Mouse (Mus musculus): ENCODE measurements around the gene Slc45a1. TPM values are rescaled to one million over a fixed set of nuclear protein-coding genes. Genes with fewer than 3 reads are reported as not detected.

The Slc45a1 gene
- polyA plus RNA-seq, 1 experiment from 2014 or later = not detected

GRCm38 (mm10) chr4:150680373-150680772 is 28.4 kb upstream of the Slc45a1 start:
- ATAC-seq (ENCODE audit: low read depth) = no peak
- 33% methylated on average over 5 of the region's 5 CpGs for WGBS (ENCODE audit: insufficient replicate concordance)

DNA sequence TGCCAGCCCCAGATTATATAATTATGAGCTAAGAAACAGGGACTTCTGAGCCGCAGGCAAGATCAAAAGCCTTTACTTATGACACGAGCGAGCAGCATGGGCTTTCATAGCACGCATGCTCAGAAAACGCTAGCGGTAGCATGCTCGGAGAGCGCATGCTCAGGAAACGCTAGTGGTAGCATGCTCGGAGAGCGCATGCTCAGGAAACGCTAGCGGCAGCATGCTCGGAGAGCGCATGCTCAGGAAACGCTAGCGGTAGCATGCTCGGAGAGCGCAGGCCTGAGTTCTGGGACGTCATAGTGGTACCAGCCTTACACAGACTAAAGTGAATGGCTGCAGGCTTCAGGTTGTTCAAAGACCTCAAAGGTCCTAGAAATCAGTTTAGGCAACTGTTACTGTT is 26.8 kb upstream of the Slc45a1 start:
- Histone ChIP-seq H3K9ac (no peak overlapping the region), H3K4me1 (replicated peaks) (no peaks in the 10 kb centered on the region), H3K9me3 (replicated peaks) (no peaks in the 10 kb centered on the region), H3K36me3 (no peaks in the 10 kb centered on the region), H3K4me3 (replicated peaks) (no peak overlapping the region), H3K27ac (no peak overlapping the region), H3K4me2 (no peak overlapping the region), H3K27me3 (no peaks in the 10 kb centered on the region)
- WGBS (ENCODE audit: insufficient replicate concordance) = 90% methylated on average over 20 of the region's 20 CpGs
- no peak for ATAC-seq (ENCODE audit: low read depth)
- no peak for DNase-seq

More at GRCm38 (mm10) chr4:150680373-150680772, 28.4 kb upstream of the Slc45a1 start:
- Histone ChIP-seq H3K27me3 (no peaks in the 10 kb centered on the region), H3K27ac (no peak overlapping the region), H3K4me3 (replicated peaks) (no peak overlapping the region), H3K4me2 (no peak overlapping the region), H3K9ac (no peak overlapping the region), H3K4me1 (replicated peaks) (peaks cover 9% of the 10 kb centered on the region), H3K9me3 (replicated peaks) (no peaks in the 10 kb centered on the region), H3K36me3 (no peaks in the 10 kb centered on the region)
- no peak for DNase-seq

GRCm38 (mm10) chr4:150677846-150678224 is 25.9 kb upstream of the Slc45a1 start:
- Histone ChIP-seq H3K4me1 (replicated peaks) (no peaks in the 10 kb centered on the region), H3K9ac (no peak overlapping the region), H3K27me3 (no peaks in the 10 kb centered on the region), H3K27ac (no peak overlapping the region), H3K36me3 (no peaks in the 10 kb centered on the region), H3K4me2 (no peak overlapping the region), H3K4me3 (replicated peaks) (no peak overlapping the region), H3K9me3 (replicated peaks) (no peaks in the 10 kb centered on the region)
- no peak for ATAC-seq (ENCODE audit: low read depth)
- DNase-seq = no peak
- WGBS (ENCODE audit: insufficient replicate concordance) = 34% methylated on average over 4 of the region's 4 CpGs

DNA sequence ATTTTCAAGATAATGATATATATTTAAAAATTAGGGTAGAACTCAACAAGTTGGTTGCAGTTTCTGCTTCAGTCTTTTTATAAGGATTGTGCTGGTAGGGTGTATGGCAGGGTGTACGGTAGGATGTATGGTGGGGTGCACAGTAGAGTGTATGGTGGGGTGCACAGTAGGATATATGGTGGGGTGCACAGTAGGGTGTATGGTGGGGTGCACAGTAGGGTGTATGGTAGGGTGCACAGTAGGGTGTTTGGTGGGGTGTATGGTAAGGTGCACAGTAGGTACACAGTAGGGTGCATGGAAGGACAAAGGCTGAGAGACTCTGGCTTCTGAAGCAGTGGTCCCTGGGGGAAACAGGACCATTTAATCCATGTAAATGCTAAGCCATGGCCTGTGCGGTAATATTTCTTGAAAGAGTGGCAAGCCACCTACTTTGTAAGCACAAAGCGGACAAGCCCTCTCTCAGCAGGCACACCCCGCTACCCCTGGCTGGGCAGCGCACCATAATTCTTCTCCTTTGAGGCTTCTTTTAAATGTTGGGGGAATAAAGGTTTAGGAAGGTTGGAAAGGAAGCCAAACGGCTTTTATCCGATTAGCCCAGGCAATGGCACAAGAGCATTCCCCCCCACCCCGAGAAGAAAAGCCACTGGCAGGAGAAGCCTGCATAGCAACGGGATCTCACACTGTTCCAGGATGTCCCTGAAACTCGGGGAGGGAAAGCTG is 25.3 kb upstream of the Slc45a1 start:
- no peaks in the 10 kb centered on the region for H3K36me3 ChIP-seq
- no peak overlapping the region for H3K4me3 ChIP-seq (replicated peaks)
- H3K9me3 ChIP-seq (replicated peaks) = no peaks in the 10 kb centered on the region
- no peak overlapping the region for H3K9ac ChIP-seq
- no peak for DNase-seq
- WGBS (ENCODE audit: insufficient replicate concordance) = 40% methylated on average over 10 of the region's 10 CpGs
- H3K4me1 ChIP-seq (replicated peaks) = no peaks in the 10 kb centered on the region
- no peak overlapping the region for H3K4me2 ChIP-seq
- H3K27me3 ChIP-seq = no peaks in the 10 kb centered on the region
- ATAC-seq (ENCODE audit: low read depth) = no peak
- H3K27ac ChIP-seq = no peak overlapping the region

- Histone ChIP-seq H3K4me1 (replicated peaks) (no peaks in the 10 kb centered on the region), H3K36me3 (no peaks in the 10 kb centered on the region), H3K9ac (no peak overlapping the region), H3K9me3 (replicated peaks) (no peaks in the 10 kb centered on the region), H3K27ac (no peak overlapping the region), H3K4me2 (no peak overlapping the region), H3K27me3 (no peaks in the 10 kb centered on the region), H3K4me3 (replicated peaks) (no peak overlapping the region)
- 77% methylated on average over 13 of the region's 13 CpGs for WGBS (ENCODE audit: insufficient replicate concordance)
- DNase-seq = no peak
- no peak for ATAC-seq (ENCODE audit: low read depth)
Measured at GRCm38 (mm10) chr4:150676029-150676428, 24.1 kb upstream of the Slc45a1 start.

DNA sequence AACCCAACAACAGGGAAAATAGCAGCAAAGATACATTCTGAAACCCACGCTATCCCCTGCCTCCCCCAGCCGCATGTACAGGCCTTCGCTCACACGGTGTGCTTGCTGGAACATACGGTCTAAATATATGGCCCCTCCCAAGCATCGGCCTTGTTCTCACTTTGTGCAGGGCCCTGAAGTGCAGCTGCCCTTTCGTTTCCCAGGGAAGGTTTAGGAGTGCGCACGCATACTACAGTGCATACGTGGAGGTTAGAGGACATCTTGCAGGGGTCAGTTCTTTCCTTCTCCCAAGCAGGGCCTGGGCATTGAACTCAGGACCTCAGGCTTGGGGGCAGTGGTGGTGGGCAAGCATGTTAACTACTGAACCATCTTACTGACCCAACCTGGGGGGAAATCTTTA is 23.3 kb upstream of the Slc45a1 start:
- Histone ChIP-seq H3K36me3 (no peaks in the 10 kb centered on the region), H3K27ac (no peak overlapping the region), H3K4me3 (replicated peaks) (no peak overlapping the region), H3K9ac (no peak overlapping the region), H3K9me3 (replicated peaks) (no peaks in the 10 kb centered on the region), H3K4me1 (replicated peaks) (no peaks in the 10 kb centered on the region), H3K27me3 (no peaks in the 10 kb centered on the region), H3K4me2 (no peak overlapping the region)
- 81% methylated on average over 10 of the region's 10 CpGs for WGBS (ENCODE audit: insufficient replicate concordance)
- DNase-seq = no peak
- ATAC-seq (ENCODE audit: low read depth) = no peak

- ATAC-seq (ENCODE audit: low read depth) (no peak), DNase-seq (no peak)
- peaks cover 18% of the 10 kb centered on the region for H3K27me3 ChIP-seq
- H3K4me3 ChIP-seq (replicated peaks) = no peak overlapping the region
- no peak overlapping the region for H3K4me2 ChIP-seq
- no peaks in the 10 kb centered on the region for H3K36me3 ChIP-seq
- H3K9ac ChIP-seq = no peak overlapping the region
- WGBS (ENCODE audit: insufficient replicate concordance) = 70% methylated on average over 10 of the region's 10 CpGs
- peaks cover 15% of the 10 kb centered on the region for H3K4me1 ChIP-seq (replicated peaks)
- H3K27ac ChIP-seq = no peak overlapping the region
- H3K9me3 ChIP-seq (replicated peaks) = no peaks in the 10 kb centered on the region
Measured at GRCm38 (mm10) chr4:150665806-150666205, 13.8 kb upstream of the Slc45a1 start.

GRCm38 (mm10) chr4:150664726-150665125 is 12.8 kb upstream of the Slc45a1 start:
- H3K4me3 ChIP-seq (replicated peaks) = no peak overlapping the region
- H3K27ac ChIP-seq = no peak overlapping the region
- H3K9me3 ChIP-seq (replicated peaks) = no peaks in the 10 kb centered on the region
- WGBS (ENCODE audit: insufficient replicate concordance) = 51% methylated on average over 7 of the region's 7 CpGs
- DNase-seq (no peak), ATAC-seq (ENCODE audit: low read depth) (peak; percentile 14; the same call in 1 of the 2 replicates)
- no peak overlapping the region for H3K4me2 ChIP-seq
- no peak overlapping the region for H3K9ac ChIP-seq
- H3K27me3 ChIP-seq = peaks cover 22% of the 10 kb centered on the region
- H3K36me3 ChIP-seq = no peaks in the 10 kb centered on the region
- H3K4me1 ChIP-seq (replicated peaks) = peaks cover 15% of the 10 kb centered on the region

DNA sequence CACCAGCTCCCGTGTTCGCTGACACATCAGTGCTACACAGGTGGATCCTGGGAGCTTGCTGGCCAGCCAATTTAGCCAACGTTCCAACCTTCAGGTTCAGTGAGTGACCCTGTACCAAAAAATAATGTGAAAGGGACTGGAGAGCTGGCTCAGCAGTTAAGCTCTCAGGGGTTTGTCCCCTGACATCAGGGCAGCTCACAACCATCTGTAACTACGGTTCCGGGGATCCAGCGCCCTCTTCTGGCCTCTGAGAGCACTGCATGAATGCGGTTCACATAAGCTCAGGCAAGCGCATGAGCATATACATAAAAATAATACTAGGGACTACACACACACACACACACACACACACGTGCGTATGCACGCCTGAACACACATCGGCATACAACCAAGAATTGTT is 11.2 kb upstream of the Slc45a1 start:
- WGBS (ENCODE audit: insufficient replicate concordance) = 47% methylated on average over 12 of the region's 12 CpGs
- Histone ChIP-seq H3K4me2 (no peak overlapping the region), H3K9me3 (replicated peaks) (no peaks in the 10 kb centered on the region), H3K9ac (no peak overlapping the region), H3K27ac (no peak overlapping the region), H3K4me3 (replicated peaks) (no peak overlapping the region), H3K27me3 (peaks cover 22% of the 10 kb centered on the region), H3K4me1 (replicated peaks) (peaks cover 15% of the 10 kb centered on the region), H3K36me3 (no peaks in the 10 kb centered on the region)
- ATAC-seq (ENCODE audit: low read depth) (0 out of 2 replicates have a peak, but pooled peaks have one; percentile 6), DNase-seq (no peak)

DNA sequence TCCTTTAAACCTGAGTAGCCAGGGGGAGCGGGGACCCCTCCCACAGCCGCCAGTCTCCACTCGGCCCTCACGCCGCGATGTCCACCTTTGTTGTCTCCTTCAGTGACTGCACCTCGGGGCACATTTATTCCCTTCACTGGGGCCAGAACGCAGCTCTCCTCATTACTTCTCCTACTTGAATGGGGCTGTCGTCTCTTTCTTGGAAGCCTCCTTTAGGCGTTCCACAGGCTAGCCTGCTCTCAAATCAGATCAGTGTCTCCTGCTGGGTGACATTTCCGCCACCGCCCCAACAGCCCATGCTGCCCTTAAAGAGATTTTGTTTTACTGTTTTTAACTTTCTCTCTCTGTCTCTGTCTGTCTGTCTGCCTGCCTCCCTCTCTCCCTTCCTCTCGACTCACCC is 9.9 kb upstream of the Slc45a1 start:
- H3K27ac ChIP-seq = no peak overlapping the region
- DNase-seq = no peak
- 11% methylated on average over 13 of the region's 13 CpGs for WGBS (ENCODE audit: insufficient replicate concordance)

DNA sequence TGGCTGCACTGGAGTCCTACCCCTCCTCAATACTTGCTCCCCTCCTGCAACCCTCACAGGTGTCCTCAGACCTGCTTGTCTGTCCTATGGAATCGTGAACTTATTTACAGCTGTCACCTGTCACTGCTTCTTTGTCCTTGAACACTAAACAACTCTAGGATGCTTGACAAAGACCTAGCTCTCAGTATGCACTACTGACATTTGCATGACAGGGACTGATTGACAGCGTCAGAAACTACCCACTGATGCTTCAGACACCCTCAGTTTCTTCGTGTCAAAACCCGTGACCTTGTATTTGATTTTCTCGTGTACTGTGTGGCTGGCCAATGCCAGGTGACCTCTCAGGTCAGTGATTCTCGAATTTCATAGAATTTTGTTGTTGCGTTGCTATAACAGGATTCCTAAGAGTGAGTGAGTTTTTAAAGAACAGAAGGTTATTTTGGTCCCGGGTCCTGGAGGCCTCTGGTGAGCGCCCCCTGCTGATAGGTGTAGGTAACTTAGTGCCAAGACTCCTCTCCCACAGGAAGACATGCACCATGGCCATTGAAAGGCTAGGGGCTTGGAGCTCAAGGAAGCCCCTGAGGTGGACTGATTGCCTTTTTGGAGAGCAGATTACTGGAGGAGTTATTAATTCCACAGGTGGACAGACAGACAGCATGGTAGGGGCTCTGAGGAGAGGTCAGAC is 8.1 kb upstream of the Slc45a1 start:
- Histone ChIP-seq H3K9ac (no peak overlapping the region), H3K36me3 (no peaks in the 10 kb centered on the region), H3K4me2 (no peak overlapping the region), H3K27ac (no peak overlapping the region), H3K4me1 (replicated peaks) (peaks cover 10% of the 10 kb centered on the region; the same call in 1 of the 2 replicates), H3K9me3 (replicated peaks) (no peaks in the 10 kb centered on the region), H3K27me3 (peaks cover 22% of the 10 kb centered on the region), H3K4me3 (replicated peaks) (no peak overlapping the region)
- ATAC-seq (ENCODE audit: low read depth) (no peak), DNase-seq (no peak)
- WGBS (ENCODE audit: insufficient replicate concordance) = 56% methylated on average over 9 of the region's 9 CpGs

More for the DNA sequence above, 9.9 kb upstream of the Slc45a1 start:
- peak overlapping the region; percentile 12; the same call in 1 of the 2 replicates for H3K4me2 ChIP-seq
- no peak overlapping the region for H3K4me3 ChIP-seq (replicated peaks)
- no peaks in the 10 kb centered on the region for H3K36me3 ChIP-seq
- H3K9me3 ChIP-seq (replicated peaks) = no peaks in the 10 kb centered on the region
- H3K9ac ChIP-seq = no peak overlapping the region
- H3K4me1 ChIP-seq (replicated peaks) = peaks cover 15% of the 10 kb centered on the region
- H3K27me3 ChIP-seq = peaks cover 22% of the 10 kb centered on the region
- no peak for ATAC-seq (ENCODE audit: low read depth)

- WGBS (ENCODE audit: insufficient replicate concordance) = 59% methylated on average over 6 of the region's 6 CpGs
- ATAC-seq (ENCODE audit: low read depth) (no peak), DNase-seq (no peak)
- H3K27ac ChIP-seq = no peak overlapping the region
- H3K4me3 ChIP-seq (replicated peaks) = no peak overlapping the region
- H3K36me3 ChIP-seq = no peaks in the 10 kb centered on the region
- peaks cover 29% of the 10 kb centered on the region for H3K27me3 ChIP-seq
- H3K4me1 ChIP-seq (replicated peaks) = peaks cover 20% of the 10 kb centered on the region
- no peak overlapping the region for H3K9ac ChIP-seq
- H3K9me3 ChIP-seq (replicated peaks) = no peaks in the 10 kb centered on the region
- no peak overlapping the region for H3K4me2 ChIP-seq
Measured at GRCm38 (mm10) chr4:150656504-150656903, 4.5 kb upstream of the Slc45a1 start.

Data from liver, embryonic 13.5 days (tissue).